Mouse (Mus musculus): ENCODE measurements around the gene Rbbp8nl. TPM values are rescaled to one million over a fixed set of nuclear protein-coding genes. Genes with fewer than 3 reads are reported as not detected.

Gene Rbbp8nl
- polyA plus RNA-seq, 1 experiment from 2014 or later: 1.1 TPM

DNA sequence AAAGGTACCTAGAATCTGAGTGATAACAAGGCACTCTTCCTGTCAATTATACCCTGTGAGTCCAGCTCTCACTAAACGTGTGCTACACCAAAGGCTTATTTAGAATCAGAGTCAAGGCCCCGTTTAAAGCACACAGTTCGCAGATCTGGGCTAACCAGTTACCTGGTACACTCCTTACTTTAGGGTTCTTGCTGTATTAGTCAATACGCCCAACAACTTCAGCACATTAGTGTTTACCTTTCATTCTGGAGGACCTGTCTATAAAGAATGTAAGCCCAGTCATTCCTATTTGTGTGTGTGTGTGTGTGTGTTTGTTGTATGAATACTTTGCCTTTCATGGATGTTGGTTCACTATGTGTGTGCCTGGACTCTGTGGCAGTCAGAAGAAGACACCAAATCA, 46.6 kb downstream of the Rbbp8nl start:
- WGBS: 91% methylated on average over 4 of the region's 4 CpGs
- no peak overlapping the region for H3K4me2 ChIP-seq (replicated peaks; ENCODE audit: low read depth, low read length)
- H3K27me3 ChIP-seq (ENCODE audit: control insufficient read depth, insufficient read depth, low read length): no peaks in the 10 kb centered on the region
- no peak overlapping the region for H3K9ac ChIP-seq (ENCODE audit: low read depth, low read length)
- no peak overlapping the region for H3K27ac ChIP-seq (ENCODE audit: low read depth, low read length)
- no peak for ATAC-seq (ENCODE audit: low FRiP score, low TSS enrichment)
- H3K4me1 ChIP-seq (ENCODE audit: control insufficient read depth, insufficient read depth, low read length): no peaks in the 10 kb centered on the region
- H3K9me3 ChIP-seq (ENCODE audit: control insufficient read depth, low read length): no peaks in the 10 kb centered on the region
- H3K4me3 ChIP-seq (ENCODE audit: low read length): no peak overlapping the region
- no peaks in the 10 kb centered on the region for H3K36me3 ChIP-seq (ENCODE audit: control insufficient read depth, insufficient read depth, low read length)

GRCm38 (mm10) chr2:180238591-180238990, 51.1 kb downstream of the Rbbp8nl start:
- no peak for ATAC-seq (ENCODE audit: low FRiP score, low TSS enrichment)
- Histone ChIP-seq H3K36me3 (ENCODE audit: control insufficient read depth, insufficient read depth, low read length) (no peaks in the 10 kb centered on the region), H3K27me3 (ENCODE audit: control insufficient read depth, insufficient read depth, low read length) (no peaks in the 10 kb centered on the region), H3K4me1 (ENCODE audit: control insufficient read depth, insufficient read depth, low read length) (0 out of 2 replicates have a peak, but pooled peaks cover 4% of the 10 kb centered on the region), H3K27ac (ENCODE audit: low read depth, low read length) (no peak overlapping the region), H3K4me3 (ENCODE audit: low read length) (no peak overlapping the region), H3K9ac (ENCODE audit: low read depth, low read length) (no peak overlapping the region), H3K9me3 (ENCODE audit: control insufficient read depth, low read length) (no peaks in the 10 kb centered on the region), H3K4me2 (replicated peaks; ENCODE audit: low read depth, low read length) (no peak overlapping the region)
- 86% methylated on average over 5 of the region's 5 CpGs for WGBS

DNA sequence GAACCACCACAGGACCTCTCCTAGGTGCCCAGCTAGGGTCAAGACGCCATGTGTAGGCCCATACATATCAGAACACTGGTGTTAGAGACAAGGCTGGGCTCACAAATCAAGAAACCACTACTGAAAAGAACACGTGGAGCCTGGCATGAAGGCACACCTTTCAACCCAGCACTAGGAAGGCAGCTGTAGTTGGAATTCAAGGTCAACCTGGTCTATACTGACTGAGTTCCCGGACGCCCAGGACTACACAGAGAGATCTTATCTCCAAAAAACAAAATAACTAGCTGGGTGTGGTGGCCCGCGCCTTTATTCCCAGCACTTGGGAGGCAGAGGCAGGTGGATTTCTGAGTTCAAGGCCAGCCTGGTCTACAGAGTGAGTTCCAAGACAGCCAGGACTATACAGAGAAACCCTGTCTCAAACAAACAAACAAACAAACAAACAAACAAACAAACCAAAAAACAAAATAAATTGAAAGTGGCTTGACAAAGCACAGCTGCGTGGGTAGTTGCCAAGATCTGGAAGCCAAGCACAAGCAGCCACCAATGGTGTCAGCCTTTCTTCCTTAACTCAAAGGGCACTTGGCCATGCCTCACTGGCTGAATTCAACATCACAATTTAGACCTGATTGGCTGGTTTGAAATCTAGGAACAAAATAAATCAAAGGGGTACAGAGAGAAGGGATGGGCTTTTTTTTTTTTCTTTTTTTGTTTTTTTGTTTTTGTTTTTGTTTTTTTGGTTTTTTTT, 51.9 kb downstream of the Rbbp8nl start:
- WGBS: 88% methylated on average over 7 of the region's 7 CpGs
- no peak overlapping the region for H3K4me3 ChIP-seq (ENCODE audit: low read length)
- no peaks in the 10 kb centered on the region for H3K27me3 ChIP-seq (ENCODE audit: control insufficient read depth, insufficient read depth, low read length)
- no peak overlapping the region for H3K4me2 ChIP-seq (replicated peaks; ENCODE audit: low read depth, low read length)
- H3K36me3 ChIP-seq (ENCODE audit: control insufficient read depth, insufficient read depth, low read length): no peaks in the 10 kb centered on the region
- H3K4me1 ChIP-seq (ENCODE audit: control insufficient read depth, insufficient read depth, low read length): 0 out of 2 replicates have a peak, but pooled peaks cover 4% of the 10 kb centered on the region
- H3K27ac ChIP-seq (ENCODE audit: low read depth, low read length): peak overlapping the region; percentile 24; the same call in 1 of the 2 replicates
- no peak for ATAC-seq (ENCODE audit: low FRiP score, low TSS enrichment)
- H3K9me3 ChIP-seq (ENCODE audit: control insufficient read depth, low read length): no peaks in the 10 kb centered on the region
- no peak overlapping the region for H3K9ac ChIP-seq (ENCODE audit: low read depth, low read length)

- H3K27me3 ChIP-seq (ENCODE audit: control insufficient read depth, insufficient read depth, low read length): no peaks in the 10 kb centered on the region
- WGBS: 43% methylated on average over 3 of the region's 3 CpGs
- H3K4me1 ChIP-seq (ENCODE audit: control insufficient read depth, insufficient read depth, low read length): 0 out of 2 replicates have a peak, but pooled peaks cover 6% of the 10 kb centered on the region
- no peaks in the 10 kb centered on the region for H3K9me3 ChIP-seq (ENCODE audit: control insufficient read depth, low read length)
- H3K9ac ChIP-seq (ENCODE audit: low read depth, low read length): no peak overlapping the region
- no peak overlapping the region for H3K4me3 ChIP-seq (ENCODE audit: low read length)
- no peak overlapping the region for H3K27ac ChIP-seq (ENCODE audit: low read depth, low read length)
- H3K4me2 ChIP-seq (replicated peaks; ENCODE audit: low read depth, low read length): no peak overlapping the region
- no peak for ATAC-seq (ENCODE audit: low FRiP score, low TSS enrichment)
- H3K36me3 ChIP-seq (ENCODE audit: control insufficient read depth, insufficient read depth, low read length): no peaks in the 10 kb centered on the region
These were observed 52.7 kb downstream of the Rbbp8nl start for GRCm38 (mm10) chr2:180236930-180237329.

GRCm38 (mm10) chr2:180236500-180236899, 53.2 kb downstream of the Rbbp8nl start:
- H3K36me3 ChIP-seq (ENCODE audit: control insufficient read depth, insufficient read depth, low read length): no peaks in the 10 kb centered on the region
- no peak overlapping the region for H3K4me3 ChIP-seq (ENCODE audit: low read length)
- H3K27me3 ChIP-seq (ENCODE audit: control insufficient read depth, insufficient read depth, low read length): no peaks in the 10 kb centered on the region
- H3K9ac ChIP-seq (ENCODE audit: low read depth, low read length): no peak overlapping the region
- WGBS: 49% methylated on average over 2 of the region's 3 CpGs
- ATAC-seq (ENCODE audit: low FRiP score, low TSS enrichment): no peak
- no peak overlapping the region for H3K27ac ChIP-seq (ENCODE audit: low read depth, low read length)
- H3K9me3 ChIP-seq (ENCODE audit: control insufficient read depth, low read length): no peaks in the 10 kb centered on the region
- 0 out of 2 replicates have a peak, but pooled peaks cover 6% of the 10 kb centered on the region for H3K4me1 ChIP-seq (ENCODE audit: control insufficient read depth, insufficient read depth, low read length)
- H3K4me2 ChIP-seq (replicated peaks; ENCODE audit: low read depth, low read length): no peak overlapping the region

DNA sequence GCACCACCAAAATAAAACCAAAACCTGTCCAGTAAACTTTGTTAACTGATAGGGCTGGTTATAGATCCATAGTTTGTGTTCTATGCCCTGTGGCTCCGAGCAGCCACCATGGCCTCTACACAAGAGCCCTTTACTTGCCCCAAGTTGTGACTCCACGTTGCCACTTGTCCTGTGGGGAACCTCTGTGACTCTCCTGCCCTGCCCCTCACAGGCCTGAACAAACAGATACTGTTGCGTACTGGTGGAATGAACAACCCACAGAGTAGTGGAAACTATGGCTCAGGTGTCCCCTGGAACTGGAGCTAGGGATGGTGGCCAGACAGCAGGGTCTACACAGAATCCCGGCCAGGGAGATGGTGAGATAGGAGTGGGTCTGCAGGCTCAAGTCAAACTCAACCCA, 53.9 kb downstream of the Rbbp8nl start:
- H3K4me2 ChIP-seq (replicated peaks; ENCODE audit: low read depth, low read length): no peak overlapping the region
- WGBS: 71% methylated on average over 4 of the region's 4 CpGs
- no peaks in the 10 kb centered on the region for H3K27me3 ChIP-seq (ENCODE audit: control insufficient read depth, insufficient read depth, low read length)

GRCm38 (mm10) chr2:180234980-180235379, 54.7 kb downstream of the Rbbp8nl start:
- WGBS: 49% methylated on average over 6 of the region's 6 CpGs
- H3K4me1 ChIP-seq (ENCODE audit: control insufficient read depth, insufficient read depth, low read length): 0 out of 2 replicates have a peak, but pooled peaks cover 6% of the 10 kb centered on the region
- peak; percentile 58 for ATAC-seq (ENCODE audit: low FRiP score, low TSS enrichment)
- H3K36me3 ChIP-seq (ENCODE audit: control insufficient read depth, insufficient read depth, low read length): no peaks in the 10 kb centered on the region
- no peak overlapping the region for H3K4me2 ChIP-seq (replicated peaks; ENCODE audit: low read depth, low read length)
- peak overlapping the region; percentile 69 for H3K27ac ChIP-seq (ENCODE audit: low read depth, low read length)
- no peak overlapping the region for H3K4me3 ChIP-seq (ENCODE audit: low read length)
- no peaks in the 10 kb centered on the region for H3K27me3 ChIP-seq (ENCODE audit: control insufficient read depth, insufficient read depth, low read length)
- no peaks in the 10 kb centered on the region for H3K9me3 ChIP-seq (ENCODE audit: control insufficient read depth, low read length)
- 0 out of 2 replicates have a peak overlapping the region, but pooled peaks have one; percentile 32 for H3K9ac ChIP-seq (ENCODE audit: low read depth, low read length)

More for the DNA sequence above, 53.9 kb downstream of the Rbbp8nl start:
- Histone ChIP-seq H3K36me3 (ENCODE audit: control insufficient read depth, insufficient read depth, low read length) (no peaks in the 10 kb centered on the region), H3K9me3 (ENCODE audit: control insufficient read depth, low read length) (no peaks in the 10 kb centered on the region), H3K4me3 (ENCODE audit: low read length) (no peak overlapping the region), H3K4me1 (ENCODE audit: control insufficient read depth, insufficient read depth, low read length) (0 out of 2 replicates have a peak, but pooled peaks cover 6% of the 10 kb centered on the region), H3K27ac (ENCODE audit: low read depth, low read length) (peak overlapping the region; percentile 69), H3K9ac (ENCODE audit: low read depth, low read length) (no peak overlapping the region)
- ATAC-seq (ENCODE audit: low FRiP score, low TSS enrichment): no peak

GRCm38 (mm10) chr2:180234353-180234752, 55.3 kb downstream of the Rbbp8nl start:
- Histone ChIP-seq H3K9me3 (ENCODE audit: control insufficient read depth, low read length) (no peaks in the 10 kb centered on the region), H3K36me3 (ENCODE audit: control insufficient read depth, insufficient read depth, low read length) (no peaks in the 10 kb centered on the region), H3K4me2 (replicated peaks; ENCODE audit: low read depth, low read length) (no peak overlapping the region), H3K4me3 (ENCODE audit: low read length) (no peak overlapping the region), H3K27me3 (ENCODE audit: control insufficient read depth, insufficient read depth, low read length) (no peaks in the 10 kb centered on the region), H3K9ac (ENCODE audit: low read depth, low read length) (no peak overlapping the region), H3K4me1 (ENCODE audit: control insufficient read depth, insufficient read depth, low read length) (0 out of 2 replicates have a peak, but pooled peaks cover 6% of the 10 kb centered on the region), H3K27ac (ENCODE audit: low read depth, low read length) (peak overlapping the region; percentile 69)
- no peak for ATAC-seq (ENCODE audit: low FRiP score, low TSS enrichment)
- 87% methylated on average over 8 of the region's 8 CpGs for WGBS
